Mouse (Mus musculus) erythroblast, embryonic 14.5 days (primary cell): ENCODE data around the gene Rabggta. TPM values are rescaled to one million over a fixed set of nuclear protein-coding genes. Genes with fewer than 3 reads are reported as not detected.
A peak's percentile ranks its signal among the peaks of the same experiment; 100 is the strongest.

Source experiments
- H3K27me3 ChIP-seq: 2 replicates; pipeline ENCODE4 v1.6.1; 2012; ENCODE audit warnings: inconsistent platforms; ENCODE audit not compliant: control insufficient read depth
- H3K36me3 ChIP-seq: 2 replicates; pipeline ENCODE4 v1.6.1; 2012; ENCODE audit warnings: mild to moderate bottlenecking, inconsistent platforms; ENCODE audit not compliant: control insufficient read depth
- H3K4me1 ChIP-seq: 2 replicates; pipeline ENCODE4 v1.6.1; 2012; ENCODE audit warnings: inconsistent platforms; ENCODE audit not compliant: control insufficient read depth
- H3K4me3 ChIP-seq: replicated peaks from 2 replicates; pipeline ENCODE3; 2012; ENCODE audit warnings: moderate library complexity, mild to moderate bottlenecking, inconsistent platforms
- H3K9me3 ChIP-seq: 2 replicates; pipeline ENCODE4 v1.6.1; 2012; ENCODE audit warnings: low read length, inconsistent platforms, mixed read lengths; ENCODE audit not compliant: control insufficient read depth
- GATA1 ChIP-seq: IDR thresholded peaks from 2 replicates; pipeline ENCODE4 v1.6.1; 2012; ENCODE audit warnings: low read length, inconsistent platforms, mixed read lengths
- TAL1 ChIP-seq: IDR thresholded peaks from 3 replicates; pipeline ENCODE4 v1.6.1; 2012; ENCODE audit warnings: low read length, inconsistent platforms, mixed read lengths
- polyA plus RNA-seq: library from polyadenylated mRNA; stranded (reverse); fragments of >175 nt; gene quantifications from 2 replicates; pipeline ENCODE4 v1.2.3, GENCODE M21; 2012

Rabggta gene
- polyA plus RNA-seq, 1 experiment: 0.28 TPM

GRCm38 (mm10) chr14:55734869-55735268, 12.8 kb upstream of the Rabggta start:
- H3K4me1 ChIP-seq: peaks cover 3% of the 10 kb centered on the region; the same call in 1 of the 2 replicates
- TF ChIP-seq TAL1 (no peak), GATA1 (no peak)
- no peaks in the 10 kb centered on the region for H3K9me3 ChIP-seq
- H3K36me3 ChIP-seq: peaks cover 9% of the 10 kb centered on the region
- peaks cover 7% of the 10 kb centered on the region for H3K27me3 ChIP-seq
- no peak overlapping the region for H3K4me3 ChIP-seq

GRCm38 (mm10) chr14:55733889-55734288, 11.8 kb upstream of the Rabggta start:
- H3K4me1 ChIP-seq: peaks cover 3% of the 10 kb centered on the region; the same call in 1 of the 2 replicates
- no peaks in the 10 kb centered on the region for H3K9me3 ChIP-seq
- no peak overlapping the region for H3K4me3 ChIP-seq
- peaks cover 3% of the 10 kb centered on the region for H3K36me3 ChIP-seq
- TF ChIP-seq TAL1 (no peak), GATA1 (no peak)
- peaks cover 7% of the 10 kb centered on the region for H3K27me3 ChIP-seq

- Histone ChIP-seq H3K4me3 (no peak overlapping the region), H3K4me1 (peaks cover 3% of the 10 kb centered on the region; the same call in 1 of the 2 replicates), H3K36me3 (no peaks in the 10 kb centered on the region), H3K27me3 (peaks cover 9% of the 10 kb centered on the region), H3K9me3 (no peaks in the 10 kb centered on the region)
- TF ChIP-seq GATA1 (no peak), TAL1 (no peak)
These were observed 8.5 kb upstream of the Rabggta start for GRCm38 (mm10) chr14:55730531-55731032.

DNA sequence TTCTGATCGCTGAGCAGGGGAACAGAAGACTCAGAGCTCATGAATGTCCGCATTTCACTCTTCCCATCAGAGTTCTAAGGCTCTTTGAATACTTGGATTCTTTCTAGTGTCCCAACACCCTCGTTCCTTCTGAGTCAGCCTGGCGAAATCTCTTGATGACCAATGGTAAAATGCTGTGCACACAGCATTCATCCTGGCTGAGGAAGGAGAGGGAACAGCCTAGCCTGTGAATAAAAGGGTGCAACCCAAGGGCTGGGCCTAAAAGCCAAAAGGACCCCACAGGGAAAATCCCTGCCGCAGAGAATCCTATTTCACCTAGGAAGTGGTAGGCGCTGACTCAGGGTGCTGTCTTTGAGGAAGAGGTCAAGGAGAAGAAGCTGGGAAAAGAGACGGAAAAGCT, 8.1 kb upstream of the Rabggta start:
- no peaks in the 10 kb centered on the region for H3K9me3 ChIP-seq
- no peaks in the 10 kb centered on the region for H3K36me3 ChIP-seq
- TF ChIP-seq GATA1 (no peak), TAL1 (no peak)
- H3K27me3 ChIP-seq: peaks cover 9% of the 10 kb centered on the region
- H3K4me3 ChIP-seq: no peak overlapping the region
- peaks cover 3% of the 10 kb centered on the region; the same call in 1 of the 2 replicates for H3K4me1 ChIP-seq

DNA sequence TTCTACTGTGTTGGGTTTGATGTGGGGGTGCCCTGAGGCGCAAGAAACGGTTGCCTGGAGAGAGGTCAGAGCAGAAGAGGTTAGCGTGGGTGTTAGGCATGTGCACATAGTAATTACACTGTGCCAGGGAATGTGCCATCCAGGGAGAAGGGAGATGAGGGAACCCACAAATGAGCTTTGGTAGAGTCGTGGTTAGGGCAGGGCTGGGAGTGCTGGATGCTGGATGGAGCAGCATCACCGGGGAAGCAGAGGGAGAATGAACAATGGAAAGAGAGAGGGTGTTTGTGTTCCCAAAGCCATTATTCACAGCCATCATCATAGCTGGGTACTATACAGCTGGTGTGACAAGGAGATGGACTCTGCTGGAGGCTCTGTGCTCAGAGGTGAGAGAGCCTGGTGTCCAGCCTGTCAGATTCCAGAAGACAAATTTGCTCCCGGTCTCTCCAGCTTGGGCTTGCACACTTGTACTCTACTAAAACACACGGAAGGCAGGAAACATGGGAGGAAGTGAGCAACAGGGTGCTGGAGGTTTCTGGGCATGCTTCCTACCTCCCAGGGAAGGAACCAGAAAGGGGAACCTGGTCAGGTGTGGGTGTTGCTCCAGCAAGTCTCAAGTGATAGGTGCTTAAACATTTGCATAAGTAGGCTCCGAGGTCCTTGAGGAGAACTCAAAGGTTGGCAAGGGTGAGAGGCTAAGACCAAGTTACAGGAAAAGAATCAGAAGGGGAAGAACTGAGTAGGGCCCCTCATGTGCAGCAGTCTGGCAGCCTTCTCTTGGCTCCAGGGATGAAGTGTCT, 6.0 kb upstream of the Rabggta start:
- H3K4me1 ChIP-seq: peaks cover 20% of the 10 kb centered on the region
- no peaks in the 10 kb centered on the region for H3K9me3 ChIP-seq
- H3K36me3 ChIP-seq: no peaks in the 10 kb centered on the region
- TF ChIP-seq TAL1 (no peak), GATA1 (no peak)
- H3K27me3 ChIP-seq: peaks cover 6% of the 10 kb centered on the region
- no peak overlapping the region for H3K4me3 ChIP-seq

DNA sequence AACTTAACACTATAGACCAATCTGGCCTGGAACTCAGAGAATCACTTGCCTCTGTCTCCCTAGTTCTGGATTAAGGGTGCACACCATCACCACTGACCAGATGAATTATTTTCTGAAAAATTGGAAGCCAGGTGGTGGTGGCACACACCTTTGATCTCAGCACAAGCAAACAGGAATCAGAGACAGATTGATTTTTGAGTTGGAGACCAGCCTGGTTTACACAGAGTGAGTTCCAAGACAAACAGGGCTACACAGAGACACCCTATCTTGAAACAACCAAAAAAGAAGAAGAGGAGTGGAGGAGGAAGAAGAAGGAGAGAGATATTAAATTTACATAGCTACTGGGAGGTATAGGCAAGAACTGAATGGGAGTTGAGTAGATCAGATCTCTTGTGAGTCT, 4.2 kb upstream of the Rabggta start:
- Histone ChIP-seq H3K4me3 (no peak overlapping the region), H3K4me1 (peaks cover 37% of the 10 kb centered on the region), H3K36me3 (no peaks in the 10 kb centered on the region), H3K9me3 (no peaks in the 10 kb centered on the region), H3K27me3 (peaks cover 6% of the 10 kb centered on the region)
- no peak for TF ChIP-seq TAL1
- TF ChIP-seq GATA1: no peak

GRCm38 (mm10) chr14:55724411-55724871, 2.4 kb upstream of the Rabggta start:
- no peak for TF ChIP-seq GATA1
- no peak for TF ChIP-seq TAL1
- Histone ChIP-seq H3K36me3 (peaks cover 3% of the 10 kb centered on the region), H3K4me3 (no peak overlapping the region), H3K4me1 (peaks cover 40% of the 10 kb centered on the region), H3K27me3 (peaks cover 6% of the 10 kb centered on the region), H3K9me3 (no peaks in the 10 kb centered on the region)

GRCm38 (mm10) chr14:55723433-55723832, 1.4 kb upstream of the Rabggta start:
- H3K4me3 ChIP-seq: no peak overlapping the region
- peaks cover 6% of the 10 kb centered on the region for H3K27me3 ChIP-seq
- H3K4me1 ChIP-seq: peaks cover 40% of the 10 kb centered on the region
- no peaks in the 10 kb centered on the region for H3K9me3 ChIP-seq
- TF ChIP-seq TAL1 (no peak), GATA1 (no peak)
- peaks cover 13% of the 10 kb centered on the region for H3K36me3 ChIP-seq

DNA sequence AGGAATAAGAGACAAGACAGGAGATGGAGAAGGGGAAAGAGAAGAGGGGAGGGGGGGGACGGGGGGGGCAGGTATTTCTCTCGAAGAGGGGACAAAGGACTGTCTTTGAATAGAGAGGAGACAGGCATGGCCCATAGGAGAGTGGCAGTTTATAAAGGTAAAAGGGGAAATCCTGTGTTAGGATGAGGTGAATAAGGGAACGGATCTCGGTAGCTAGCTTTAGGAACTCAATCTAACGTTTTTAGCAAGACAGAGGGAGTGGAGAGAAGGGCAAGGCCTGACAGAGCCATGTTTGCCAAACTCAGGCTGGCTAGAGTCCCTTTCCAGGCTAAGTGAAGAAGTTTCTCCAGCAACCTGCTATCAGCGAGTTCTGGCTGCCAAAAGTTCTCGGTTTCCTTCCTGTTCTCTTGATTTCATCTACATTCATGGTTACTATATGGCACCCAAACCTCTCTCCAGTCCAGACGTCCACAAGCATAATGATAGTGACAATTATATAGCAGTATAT, 429 bp upstream of the Rabggta start:
- no peaks in the 10 kb centered on the region for H3K9me3 ChIP-seq
- TF ChIP-seq TAL1: no peak
- TF ChIP-seq GATA1: no peak
- H3K4me1 ChIP-seq: peaks cover 40% of the 10 kb centered on the region
- no peaks in the 10 kb centered on the region for H3K27me3 ChIP-seq
- H3K4me3 ChIP-seq: peak overlapping the region; percentile 76
- H3K36me3 ChIP-seq: peaks cover 19% of the 10 kb centered on the region
